Mouse (Mus musculus): ENCODE measurements around the gene 4933402J07Rik.

The 4933402J07Rik gene

GRCm38 (mm10) chr8:87563553-87563952 is at the start of gene 4933402J07Rik:
Gene 4933402J07Rik (plus strand): TSS chr8:87563853.
- DNase-seq, result no peak

GRCm38 (mm10) chr8:87517132-87517531 is 46.5 kb upstream of the 4933402J07Rik start:
- no peak for DNase-seq

GRCm38 (mm10) chr8:87525006-87525405 is 38.6 kb upstream of the 4933402J07Rik start:
- no peak for DNase-seq

DNA sequence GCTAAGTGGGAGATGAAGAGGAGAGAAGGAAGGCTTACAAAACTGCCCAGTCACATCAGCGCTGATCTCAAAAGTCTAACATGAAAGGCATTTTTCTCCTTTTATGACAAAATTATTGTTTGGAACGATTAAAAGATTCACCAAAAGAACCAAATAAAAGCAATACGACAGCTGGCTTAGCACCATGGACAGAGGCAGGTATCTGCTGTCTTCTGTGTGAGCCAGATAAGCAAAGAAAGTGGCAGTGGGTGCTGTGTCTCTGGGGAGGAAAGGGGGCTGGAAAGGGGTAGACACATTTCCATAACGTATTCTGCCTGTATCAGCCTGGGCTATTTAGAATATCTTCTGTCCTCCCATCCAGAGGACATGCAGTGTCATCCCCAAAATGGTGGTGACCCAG is 32.5 kb upstream of the 4933402J07Rik start:
- DNase-seq, result no peak

GRCm38 (mm10) chr8:87533476-87533875 is 30.2 kb upstream of the 4933402J07Rik start:
- DNase-seq, result no peak

DNA sequence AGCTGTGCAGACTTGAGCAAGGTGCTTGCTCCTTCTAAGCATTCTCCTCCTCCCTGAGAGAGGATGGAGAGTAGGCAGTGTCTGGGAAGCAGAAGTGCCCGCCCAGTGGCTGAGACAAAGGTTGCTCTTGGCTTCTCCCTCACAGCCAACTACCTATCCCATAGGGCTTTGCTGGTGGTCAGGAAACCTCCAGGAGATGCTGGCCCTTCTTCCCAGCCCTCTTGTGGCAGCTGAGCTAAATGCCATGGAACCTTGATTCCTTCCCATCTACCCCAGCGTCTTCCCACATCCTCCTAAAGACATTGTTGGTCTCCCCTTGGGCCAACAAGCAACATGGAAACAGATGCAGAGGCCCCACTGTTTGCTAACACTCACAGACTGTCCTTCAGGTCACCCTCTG is 28.8 kb upstream of the 4933402J07Rik start:
- DNase-seq, result no peak

DNA sequence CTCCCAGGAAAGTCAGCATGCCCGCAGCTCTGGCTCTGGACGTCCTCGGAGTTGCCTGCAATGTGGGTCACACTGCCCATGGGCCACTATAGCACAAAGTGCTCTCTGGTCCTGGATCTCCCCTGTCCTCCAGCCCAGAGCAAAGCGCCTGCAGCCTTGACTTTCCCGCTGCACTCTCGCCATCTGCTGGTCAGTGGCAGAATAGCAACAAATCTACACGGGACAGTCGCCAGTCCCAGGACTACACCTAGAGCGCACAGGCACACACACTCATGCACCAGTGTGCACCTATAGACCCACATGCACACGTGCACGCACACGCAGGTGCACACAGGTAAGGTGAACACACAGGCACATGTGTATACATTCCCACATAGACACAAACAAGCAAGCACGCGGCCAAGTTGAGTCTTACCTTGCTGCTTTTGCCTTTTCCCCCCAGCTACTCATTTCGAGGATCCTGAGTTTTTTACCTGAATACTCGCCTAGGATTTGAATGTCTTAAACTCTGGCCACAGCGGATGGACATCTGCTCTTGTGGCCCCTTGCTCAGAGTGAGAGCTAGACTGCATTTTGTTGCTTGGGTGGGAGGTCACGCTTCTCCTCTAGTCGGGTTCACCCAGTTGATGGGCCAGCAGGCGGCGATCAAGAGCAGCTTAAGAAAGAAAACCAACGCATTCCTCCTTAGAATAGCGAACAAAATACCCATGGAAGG is 26.9 kb upstream of the 4933402J07Rik start:
- peak; percentile 37 for DNase-seq

GRCm38 (mm10) chr8:87539829-87540394 is 23.7 kb upstream of the 4933402J07Rik start:
- peak; percentile 31 for DNase-seq

DNA sequence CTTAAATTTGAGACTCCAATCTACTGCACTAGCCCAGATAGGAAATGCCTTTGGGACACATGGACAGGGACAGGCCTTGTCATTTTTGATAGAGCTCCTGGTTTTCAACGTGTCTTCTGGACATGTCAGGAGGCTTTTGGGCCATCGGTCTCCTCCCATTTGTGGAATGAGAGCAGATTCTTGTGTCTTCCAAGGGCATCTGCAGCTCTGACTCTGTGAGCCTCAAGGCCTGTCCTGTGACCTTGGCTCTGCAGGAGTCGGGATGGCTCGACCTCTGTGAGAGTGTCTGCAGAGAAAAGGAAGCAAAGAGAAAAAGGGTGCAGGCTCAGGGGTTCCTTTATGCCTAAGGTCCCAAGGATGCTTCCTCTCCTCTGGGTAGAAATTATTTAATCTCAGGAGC is 13.8 kb upstream of the 4933402J07Rik start:
- DNase-seq, result no peak

- DNase-seq, result peak; percentile 17
These were observed 10.9 kb upstream of the 4933402J07Rik start for GRCm38 (mm10) chr8:87552801-87553200.

DNA sequence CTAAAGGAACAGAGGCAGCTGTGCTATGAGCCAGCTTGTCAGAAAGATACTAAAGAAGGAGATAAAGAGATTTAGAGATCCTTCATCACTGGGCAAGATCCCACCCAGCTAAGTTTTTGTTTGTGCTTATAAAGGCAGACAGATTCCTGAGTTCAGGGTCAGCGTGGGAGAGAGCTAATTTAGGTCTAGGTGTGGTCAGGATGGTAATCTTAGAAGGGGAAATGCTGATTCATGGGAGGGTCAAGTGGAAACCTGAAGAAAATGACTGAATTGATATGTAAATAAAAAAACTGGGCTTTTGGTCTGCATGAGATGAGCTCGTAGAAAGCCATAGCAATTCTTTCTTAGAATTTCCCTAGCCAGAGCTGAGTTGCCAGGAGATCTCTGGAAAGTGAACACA is 2.9 kb upstream of the 4933402J07Rik start:
- no peak for DNase-seq

DNA sequence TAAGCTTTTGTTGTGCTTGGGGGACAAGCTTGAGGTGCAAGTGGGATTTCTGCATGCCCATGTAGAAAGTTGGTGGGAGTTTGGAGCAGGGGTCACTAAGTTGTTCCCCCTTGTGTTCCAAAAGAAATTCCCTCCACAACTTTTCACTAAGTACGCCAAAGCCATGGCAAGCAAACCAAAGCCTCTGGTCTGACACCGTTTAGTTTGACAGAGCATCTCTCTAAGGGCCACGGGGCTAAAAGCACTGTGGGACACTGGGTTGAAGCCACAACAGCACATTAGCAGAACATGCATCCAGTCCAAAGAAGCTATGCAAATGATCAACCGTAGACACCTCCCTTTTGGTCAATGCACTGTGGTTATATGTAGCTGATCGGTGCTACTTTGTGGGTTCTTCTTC is 5.5 kb downstream of the 4933402J07Rik start:
- DNase-seq, result no peak

DNA sequence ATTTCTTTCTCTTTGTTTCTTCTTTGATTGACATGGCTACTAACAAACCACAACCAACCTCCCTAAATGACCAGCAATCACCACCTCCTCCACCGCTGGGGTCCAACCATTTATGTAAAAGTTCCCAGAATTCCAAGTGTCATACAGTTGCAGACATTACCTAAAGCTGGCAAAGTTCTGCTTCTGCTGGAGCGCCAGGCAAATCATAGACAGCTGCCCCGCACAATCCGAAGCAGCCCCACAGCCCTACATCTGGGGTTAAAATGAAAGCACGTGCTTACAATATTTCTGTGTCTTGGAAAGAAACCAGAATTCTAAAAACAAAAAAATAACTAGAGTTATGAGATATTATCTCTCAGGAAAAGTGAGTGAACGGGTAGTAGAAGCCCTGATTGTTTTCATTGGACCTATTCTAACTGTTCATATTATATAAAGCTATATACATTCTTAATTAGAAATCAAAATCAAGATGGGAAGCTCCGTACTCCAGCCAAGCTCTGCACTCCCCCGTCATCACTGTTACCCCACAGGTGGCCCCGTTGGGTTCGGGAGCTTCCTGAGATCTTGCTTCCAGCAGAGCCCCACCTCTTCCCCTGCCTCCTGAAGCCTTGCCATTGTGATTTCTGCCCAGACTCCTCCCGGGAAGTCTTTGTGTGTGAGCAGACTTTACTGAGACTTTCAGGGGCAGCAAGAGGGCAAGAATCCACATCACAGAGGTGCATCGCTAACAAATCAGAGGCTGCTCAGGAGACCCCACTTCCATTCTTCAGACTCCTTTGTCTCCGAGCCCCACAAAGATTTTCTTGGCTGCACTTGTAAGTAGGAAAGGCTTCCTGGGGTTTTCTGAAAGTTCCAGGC is 6.3 kb downstream of the 4933402J07Rik start:
- DNase-seq, result no peak

- no peak for DNase-seq
These were observed 6.9 kb downstream of the 4933402J07Rik start for GRCm38 (mm10) chr8:87570564-87570855.

- no peak for DNase-seq
These were observed 7.2 kb downstream of the 4933402J07Rik start for GRCm38 (mm10) chr8:87570880-87571279.

- peak; percentile 19 for DNase-seq
These were observed 30.6 kb downstream of the 4933402J07Rik start for GRCm38 (mm10) chr8:87594272-87594671.

- DNase-seq, result no peak
These were observed 39.1 kb downstream of the 4933402J07Rik start for GRCm38 (mm10) chr8:87602731-87603130.

GRCm38 (mm10) chr8:87609110-87609509 is 45.5 kb downstream of the 4933402J07Rik start:
- DNase-seq, result no peak

DNA sequence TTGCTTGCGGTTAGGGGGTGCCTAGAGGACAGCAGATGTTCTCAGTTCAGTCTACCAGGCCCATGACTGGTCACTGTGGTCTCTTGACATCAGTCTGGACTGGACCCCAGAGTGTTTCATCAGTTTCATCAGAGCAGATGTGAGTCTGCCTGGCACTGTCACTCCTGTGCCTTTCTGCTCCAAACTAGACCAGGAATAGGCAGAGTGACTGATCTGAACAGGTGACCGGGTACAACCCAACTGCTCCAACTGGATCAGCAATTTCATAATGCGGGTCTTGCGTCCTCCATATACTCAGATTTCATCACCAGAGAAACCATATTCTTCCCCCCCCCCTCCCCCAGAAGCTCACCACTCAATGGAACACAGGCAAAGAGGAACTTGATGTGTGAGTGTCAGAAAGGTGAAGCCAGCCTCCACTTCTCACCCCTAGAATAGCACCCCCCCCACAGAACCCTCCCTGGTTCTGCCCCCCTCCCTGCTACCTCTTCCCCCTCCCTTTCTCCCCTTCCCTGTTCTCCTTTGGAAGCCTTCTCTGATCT is 46.1 kb downstream of the 4933402J07Rik start:
- no peak for DNase-seq

DNA sequence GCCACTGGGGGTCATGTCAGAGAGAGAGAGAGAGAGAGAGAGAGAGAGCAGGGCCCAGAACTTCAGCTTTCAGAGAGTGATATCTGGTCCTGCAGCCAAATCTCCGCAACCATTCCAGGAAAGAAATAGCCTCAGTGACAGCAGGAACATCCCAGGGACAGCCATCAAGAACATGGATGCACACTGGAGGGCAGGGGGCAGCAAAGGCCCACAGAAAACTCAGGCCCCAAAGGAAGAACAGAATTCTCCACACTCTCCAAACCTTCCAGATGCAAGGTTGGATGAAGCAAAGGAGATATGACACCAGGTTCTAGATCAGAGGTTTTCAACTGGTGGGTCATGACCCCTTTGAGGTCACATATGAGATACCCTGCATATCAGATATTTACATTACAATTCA is 50.0 kb downstream of the 4933402J07Rik start:
- no peak for DNase-seq

- no peak for DNase-seq
These were observed 55.5 kb downstream of the 4933402J07Rik start for GRCm38 (mm10) chr8:87619118-87619517.

GRCm38 (mm10) chr8:87619529-87619928 is 55.9 kb downstream of the 4933402J07Rik start:
- DNase-seq, result no peak

DNA sequence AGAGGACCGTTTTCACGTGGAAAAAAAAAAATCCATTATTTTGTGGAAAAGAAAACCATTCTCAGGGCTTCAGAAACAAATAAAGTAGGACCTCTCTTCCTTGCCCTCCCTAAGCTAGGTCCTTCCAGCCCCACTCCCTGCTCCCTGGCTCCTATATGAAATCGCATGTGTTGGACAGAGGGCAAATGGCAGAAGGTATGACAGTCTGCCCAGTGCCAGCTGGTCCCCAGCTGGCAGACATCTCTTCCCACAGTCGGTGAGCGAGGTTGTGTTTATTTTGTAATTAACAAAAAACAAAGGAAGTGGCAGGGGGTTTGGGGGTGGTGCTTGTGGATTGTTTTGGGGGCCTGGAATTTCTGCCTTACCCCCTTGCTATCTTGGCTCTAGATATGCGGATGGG is 56.6 kb downstream of the 4933402J07Rik start:
- DNase-seq, result no peak

DNA sequence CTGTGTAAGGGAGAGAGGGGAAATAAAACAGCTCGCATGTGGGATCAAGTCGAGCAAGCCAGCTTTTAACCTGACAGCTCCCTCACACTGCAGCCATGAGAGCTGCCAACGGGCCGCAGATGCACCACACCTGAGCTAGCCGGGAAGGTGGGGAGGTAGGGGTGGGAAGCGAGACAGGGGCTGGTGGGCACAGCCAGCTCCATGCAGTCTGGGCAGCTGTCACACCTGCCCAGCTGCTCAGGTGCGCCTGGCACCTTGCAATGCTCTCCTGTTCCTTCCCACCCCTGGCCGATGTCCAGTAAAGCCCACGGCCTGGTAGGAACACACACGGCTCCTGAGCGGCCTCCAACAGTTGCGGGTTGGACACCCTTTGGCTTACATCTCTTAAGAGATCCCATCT is 57.5 kb downstream of the 4933402J07Rik start:
- DNase-seq, result no peak
